Mouse (Mus musculus) T-helper 17 cell (primary cell): ENCODE results near the gene Map3k21.

Experiments
- in situ Hi-C, 2 experiments: fragments of 300-600 bp; cut with MboI, MseI; formaldehyde crosslinking; loops; 1 replicate in 1 of 2; 2 replicates in 1 of 2; pipeline ENCODE4 v1.15.1; 2025; ENCODE audit warnings: high pct_unique_total_duplicates in 2 of 2

Gene Map3k21

GRCm38 (mm10) chr8:125971336-125971735 lies 61.1 kb downstream of the Map3k21 start:
- in situ Hi-C loops = no loop called here

GRCm38 (mm10) chr8:125975981-125976380 lies 65.7 kb downstream of the Map3k21 start:
- in situ Hi-C loops = no loop called here

GRCm38 (mm10) chr8:125980826-125981225 lies 70.6 kb downstream of the Map3k21 start:
- in situ Hi-C loops = no loop called here

- in situ Hi-C loops = no loop called here
Observed at GRCm38 (mm10) chr8:125983515-125983914, 73.3 kb downstream of the Map3k21 start.

GRCm38 (mm10) chr8:125984140-125984539 lies 73.9 kb downstream of the Map3k21 start:
- in situ Hi-C loops = no loop called here

GRCm38 (mm10) chr8:125985364-125985763 lies 75.1 kb downstream of the Map3k21 start:
- in situ Hi-C loops = no loop called here

- in situ Hi-C loops = no loop called here
Observed at GRCm38 (mm10) chr8:125986999-125987589, 76.8 kb downstream of the Map3k21 start.

- in situ Hi-C loops = no loop called here
Observed at GRCm38 (mm10) chr8:125987996-125988395, 77.7 kb downstream of the Map3k21 start.

GRCm38 (mm10) chr8:125993636-125994035 lies 83.4 kb downstream of the Map3k21 start:
- in situ Hi-C loops = no loop called here

- in situ Hi-C loops = no loop called here
Observed at GRCm38 (mm10) chr8:125995101-125995986, 85.1 kb downstream of the Map3k21 start, which contains the start of gene Kcnk1. Kcnk1 (plus strand) TSS chr8:125995170.

GRCm38 (mm10) chr8:125996031-125996839 lies 86.0 kb downstream of the Map3k21 start:
- in situ Hi-C loops = no loop called here

GRCm38 (mm10) chr8:125996980-125997379 lies 86.7 kb downstream of the Map3k21 start:
- in situ Hi-C loops = no loop called here
